Mouse (Mus musculus): ENCODE data around the gene Igdcc4. TPM values are rescaled to one million over a fixed set of nuclear protein-coding genes. Genes with fewer than 3 reads are reported as not detected.

Igdcc4 gene
- total RNA-seq, 2 experiments from 2014 or later = 20.5 to 26.1 TPM

DNA sequence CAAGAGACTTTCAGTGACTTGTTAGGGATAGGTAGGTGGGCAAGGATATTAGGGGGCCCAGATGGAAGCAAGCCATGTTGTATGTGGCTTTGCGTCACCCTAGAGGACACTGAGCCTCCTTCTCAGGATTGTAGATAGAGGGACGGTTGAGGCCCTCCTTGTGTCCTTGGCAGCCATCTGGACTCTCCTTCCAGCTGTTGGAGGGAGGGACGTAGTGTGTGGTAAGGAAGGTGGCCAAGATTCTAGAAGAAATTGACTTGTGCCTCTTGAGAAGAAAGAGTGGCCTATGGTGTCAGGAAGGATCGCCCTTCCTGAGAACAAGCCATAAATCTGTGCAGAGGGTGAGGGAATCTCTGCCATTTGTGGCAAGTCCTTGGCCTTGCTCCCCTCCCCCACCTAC, 5.5 kb downstream of the Igdcc4 start:
- intact Hi-C loops (cut with DNase I) = no loop called here
- DNase-seq (ENCODE audit: low spot score in 2 of 2) = no peak

DNA sequence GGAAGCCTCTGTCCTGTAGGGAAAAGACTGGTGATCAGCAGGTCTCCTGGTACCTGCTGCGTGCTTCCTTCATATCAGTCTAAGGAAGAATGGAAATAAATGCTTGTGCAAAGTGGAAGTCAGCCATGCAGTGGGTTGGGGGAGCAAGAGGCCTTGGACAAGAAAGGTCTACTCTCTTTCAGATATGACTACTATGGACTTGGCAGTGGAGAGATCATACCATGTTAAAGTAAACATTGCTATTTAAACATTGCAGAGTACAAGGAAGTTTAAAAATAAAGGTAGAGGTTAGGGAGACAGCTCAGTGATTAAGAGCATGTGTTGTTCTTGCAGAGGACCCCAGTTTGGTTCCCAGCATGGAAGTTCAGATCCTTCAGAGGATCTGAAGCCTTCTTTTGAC, 6.6 kb downstream of the Igdcc4 start:
- intact Hi-C loops (cut with DNase I) = no loop called here
- no peak for DNase-seq (ENCODE audit: low spot score in 2 of 2)

DNA sequence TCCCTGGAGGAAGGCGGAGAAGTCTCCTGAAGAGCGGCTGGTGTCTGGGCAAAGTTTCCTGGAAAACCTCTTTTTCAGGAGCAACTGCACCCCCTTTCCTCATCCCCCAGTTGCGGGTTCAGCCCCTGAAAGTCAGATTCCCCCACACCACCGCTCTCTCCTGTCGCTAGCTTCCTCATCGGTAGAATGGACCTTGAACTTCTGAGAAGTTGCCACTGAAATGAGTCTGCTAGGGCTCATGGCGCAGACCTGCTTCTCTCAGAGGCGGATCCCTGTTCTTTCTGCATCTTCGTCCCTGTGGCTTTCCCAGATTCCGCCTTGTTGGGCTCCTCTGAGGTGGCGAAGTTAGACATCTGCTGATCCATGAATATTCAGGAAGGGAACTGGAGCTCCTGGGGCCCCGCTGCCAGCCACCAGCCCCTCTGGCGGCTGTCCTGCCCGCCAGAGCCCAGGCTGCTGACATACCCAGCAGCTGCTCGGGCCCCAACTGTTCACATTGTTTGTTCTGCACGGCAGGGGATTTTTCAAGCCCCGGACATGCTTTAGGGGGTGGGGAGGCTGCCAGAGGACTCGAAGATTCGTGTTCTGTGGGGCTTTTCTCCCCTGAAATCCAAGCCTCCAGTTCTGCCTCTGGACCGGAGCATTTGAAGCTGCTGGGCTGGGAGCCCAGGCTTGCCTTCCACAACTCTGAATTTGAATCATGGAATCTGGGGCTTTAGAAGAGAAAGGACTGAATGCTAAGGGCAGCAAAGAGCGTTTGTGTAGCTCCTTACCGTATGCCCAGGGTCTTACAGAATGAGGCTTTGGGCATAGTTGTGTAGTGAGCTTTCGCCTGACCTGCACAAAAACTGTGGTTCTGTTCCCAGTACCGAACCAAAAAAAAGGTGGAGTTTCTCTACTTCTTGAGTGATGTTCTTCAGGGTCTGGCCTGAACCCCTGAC, 8.1 kb downstream of the Igdcc4 start:
- DNase-seq (ENCODE audit: low spot score in 2 of 2) = peak; percentile 49 to 57
- intact Hi-C loops (cut with DNase I) = no loop called here

DNA sequence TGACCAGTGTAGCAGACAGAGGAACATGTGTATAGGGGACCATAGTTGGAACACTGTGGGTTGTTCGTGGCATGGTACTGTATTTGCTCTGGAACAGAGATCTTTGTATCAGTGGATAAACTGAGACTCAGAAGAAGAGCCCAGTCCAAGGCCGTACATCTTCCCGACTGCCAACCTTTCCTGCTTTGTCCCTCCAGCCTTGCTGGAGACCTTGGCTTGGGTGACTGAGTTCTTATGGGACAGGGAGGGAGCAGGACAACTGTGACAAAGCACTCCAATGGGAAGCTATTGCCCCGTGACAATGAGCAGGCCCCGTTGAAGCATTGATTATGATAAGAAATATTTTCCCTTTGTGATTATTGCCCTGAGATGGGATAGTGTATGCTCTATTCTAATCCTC, 10.4 kb downstream of the Igdcc4 start:
- intact Hi-C loops (cut with DNase I) = no loop called here
- no peak for DNase-seq (ENCODE audit: low spot score in 2 of 2)

DNA sequence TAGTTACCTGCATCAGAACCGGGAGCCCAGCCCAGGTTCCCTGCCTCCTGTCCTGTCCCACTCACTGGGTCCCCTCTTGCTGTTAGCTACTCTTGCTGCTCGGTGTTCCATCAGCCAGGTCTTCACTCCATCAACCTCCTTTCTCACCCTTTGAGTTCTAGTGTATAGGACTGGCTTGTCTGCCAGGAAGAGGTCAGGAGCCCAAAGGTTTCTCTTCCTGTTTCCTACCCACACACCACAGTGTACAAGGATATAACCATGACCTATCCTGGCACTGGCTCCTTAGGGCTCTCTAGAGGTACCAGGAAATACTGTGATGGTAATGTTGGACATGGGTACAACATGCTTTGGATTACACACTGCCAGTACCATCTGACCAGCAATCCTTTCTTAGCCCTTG, 12.4 kb downstream of the Igdcc4 start:
- DNase-seq (ENCODE audit: low spot score in 2 of 2) = no peak
- intact Hi-C loops (cut with DNase I) = no loop called here

DNA sequence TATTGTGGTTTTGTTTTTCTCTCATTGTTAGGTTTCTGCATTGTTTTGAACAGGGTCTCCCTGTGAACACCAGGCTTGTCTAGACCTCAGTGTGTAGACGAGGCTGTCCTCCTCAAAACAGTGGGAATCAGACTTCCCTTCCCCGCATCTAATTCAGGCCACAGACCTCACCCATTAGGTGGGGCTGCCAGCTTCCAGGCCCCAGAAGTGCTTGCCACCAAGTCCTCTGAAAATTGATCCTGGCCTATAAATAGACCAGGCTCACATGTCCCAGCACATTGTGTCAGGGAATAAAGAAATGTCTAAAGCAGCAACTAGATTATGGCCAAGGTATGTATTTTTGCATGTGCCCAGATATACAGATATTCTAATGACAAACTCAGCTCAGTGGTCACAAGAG, 14.6 kb downstream of the Igdcc4 start:
- DNase-seq (ENCODE audit: low spot score in 2 of 2) = no peak
- intact Hi-C loops (cut with DNase I) = no loop called here

DNA sequence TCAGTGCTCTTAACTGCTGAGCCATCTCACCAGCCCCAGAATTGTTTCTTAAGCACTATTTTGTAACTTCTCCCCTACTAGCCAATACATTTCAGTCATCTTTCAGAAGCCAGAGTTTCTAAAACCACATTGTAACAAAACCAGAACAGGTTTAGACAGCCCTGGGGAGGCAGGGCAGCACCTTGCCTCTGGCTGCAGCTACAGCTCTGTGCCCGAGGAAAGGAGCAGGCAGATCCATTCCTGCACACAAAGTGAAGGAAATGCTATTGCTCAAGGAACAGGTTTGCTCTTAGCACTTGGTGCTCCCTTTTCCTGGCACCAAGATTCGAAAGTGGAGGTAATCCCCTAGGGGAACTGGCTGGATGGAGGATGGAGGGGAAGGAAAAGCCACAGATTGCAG, 16.2 kb downstream of the Igdcc4 start:
- intact Hi-C loops (cut with DNase I) = no loop called here
- no peak for DNase-seq (ENCODE audit: low spot score in 2 of 2)

DNA sequence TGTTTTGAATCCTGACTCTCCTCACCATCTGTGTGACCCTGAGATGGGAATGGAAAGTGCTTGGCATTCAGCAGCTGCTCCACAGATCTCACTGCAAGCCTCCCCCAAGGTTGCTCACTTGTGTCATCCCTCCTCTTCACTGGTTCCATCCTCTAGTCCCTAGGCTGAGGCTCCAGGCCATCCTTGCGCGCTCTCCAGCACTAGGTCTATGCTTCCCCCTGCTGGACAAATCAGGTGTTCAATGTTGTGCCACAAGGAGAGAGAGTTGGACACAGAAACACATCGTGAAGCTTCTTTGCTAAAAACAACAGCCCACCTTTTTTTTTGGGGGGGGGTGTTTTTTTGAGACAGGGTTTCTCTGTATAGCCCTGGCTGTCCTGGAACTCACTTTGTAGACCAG, 19.6 kb downstream of the Igdcc4 start:
- peak; percentile 81 to 84 for DNase-seq (ENCODE audit: low spot score in 2 of 2)
- intact Hi-C loops (cut with DNase I) = loop anchor here (5.0 kb wide), 1 partner anchor 39 kb away; no protein-coding TSS in a partner anchor

DNA sequence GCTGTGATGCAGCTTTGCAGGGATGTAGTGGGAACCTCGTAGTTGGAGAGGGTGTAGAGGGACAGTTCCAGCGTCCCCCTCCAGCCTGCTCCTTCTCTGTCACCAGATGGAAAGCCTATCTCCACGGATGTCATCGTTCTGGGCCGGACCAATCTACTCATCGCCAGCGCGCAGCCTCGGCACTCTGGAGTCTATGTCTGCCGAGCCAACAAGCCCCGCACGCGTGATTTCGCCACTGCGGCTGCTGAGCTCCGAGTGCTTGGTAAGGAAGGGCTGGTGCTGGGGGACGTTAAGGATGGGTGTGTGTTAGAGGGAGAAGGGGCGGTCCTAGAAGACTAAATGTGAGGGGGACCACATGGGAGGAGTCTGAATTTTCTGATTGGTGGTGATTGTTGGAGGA, 21.3 kb downstream of the Igdcc4 start:
- DNase-seq (ENCODE audit: low spot score in 2 of 2) = peak; percentile 80 to 88
- intact Hi-C loops (cut with DNase I) = loop anchor here (5.0 kb wide), 1 partner anchor 40 kb away; no protein-coding TSS in a partner anchor

DNA sequence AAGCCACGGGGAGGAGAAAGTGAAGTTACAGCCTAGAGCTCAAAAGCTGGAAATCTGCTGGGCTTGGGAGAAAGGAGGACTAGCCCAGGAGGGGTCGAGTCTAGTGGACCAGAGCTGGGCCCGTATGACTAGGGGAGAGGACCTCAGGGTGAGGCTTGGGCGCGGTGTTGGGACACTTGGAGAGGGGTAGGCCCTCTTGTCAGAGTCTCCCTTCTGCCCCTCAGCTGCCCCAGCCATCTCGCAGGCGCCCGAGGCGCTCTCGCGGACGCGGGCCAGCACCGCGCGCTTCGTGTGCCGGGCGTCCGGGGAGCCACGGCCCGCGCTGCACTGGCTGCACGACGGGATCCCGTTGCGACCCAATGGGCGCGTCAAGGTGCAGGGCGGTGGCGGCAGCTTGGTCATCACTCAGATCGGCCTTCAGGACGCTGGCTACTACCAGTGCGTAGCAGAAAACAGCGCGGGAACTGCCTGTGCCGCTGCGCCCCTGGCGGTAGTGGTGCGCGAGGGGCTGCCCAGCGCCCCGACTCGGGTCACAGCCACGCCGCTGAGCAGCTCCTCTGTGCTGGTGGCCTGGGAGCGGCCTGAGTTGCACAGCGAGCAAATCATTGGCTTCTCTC, 22.4 kb downstream of the Igdcc4 start:
- DNase-seq (ENCODE audit: low spot score in 2 of 2) = peak; percentile 37 to 43
- intact Hi-C loops (cut with DNase I) = loop anchor here (5.0 kb wide), 1 partner anchor 41 kb away; no protein-coding TSS in a partner anchor

DNA sequence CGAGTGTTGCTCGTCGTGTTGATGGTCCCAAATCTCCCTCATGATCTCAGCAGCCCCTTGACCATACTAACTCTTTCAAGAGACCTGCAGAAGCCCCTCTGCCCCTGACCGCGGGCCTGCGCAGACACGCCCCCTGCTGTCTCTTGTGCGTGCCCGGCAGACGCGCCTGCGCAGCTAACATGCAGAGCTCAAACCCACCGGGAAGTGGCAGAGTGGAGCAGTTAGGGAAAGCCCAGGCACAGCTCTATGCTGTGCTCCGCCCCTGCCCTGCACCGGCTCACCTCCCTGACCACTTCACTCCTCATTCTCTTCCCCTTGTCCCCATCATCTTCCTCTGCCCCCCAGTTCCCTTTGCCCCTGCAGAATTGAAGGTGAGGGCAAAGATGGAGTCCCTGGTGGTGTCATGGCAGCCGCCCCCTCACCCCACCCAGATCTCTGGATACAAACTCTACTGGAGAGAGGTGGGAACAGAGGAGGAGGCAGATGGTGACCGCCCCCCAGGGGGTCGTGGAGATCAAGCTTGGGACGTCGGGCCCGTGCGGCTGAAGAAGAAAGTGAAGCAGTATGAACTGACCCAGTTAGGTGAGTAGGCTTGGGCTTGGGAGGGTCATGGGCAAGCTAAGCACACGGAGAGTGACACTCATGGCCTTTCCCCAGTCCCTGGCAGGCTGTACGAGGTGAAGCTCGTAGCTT, 27.0 kb downstream of the Igdcc4 start:
- intact Hi-C loops (cut with DNase I) = no loop called here
- DNase-seq (ENCODE audit: low spot score in 2 of 2) = no peak

DNA sequence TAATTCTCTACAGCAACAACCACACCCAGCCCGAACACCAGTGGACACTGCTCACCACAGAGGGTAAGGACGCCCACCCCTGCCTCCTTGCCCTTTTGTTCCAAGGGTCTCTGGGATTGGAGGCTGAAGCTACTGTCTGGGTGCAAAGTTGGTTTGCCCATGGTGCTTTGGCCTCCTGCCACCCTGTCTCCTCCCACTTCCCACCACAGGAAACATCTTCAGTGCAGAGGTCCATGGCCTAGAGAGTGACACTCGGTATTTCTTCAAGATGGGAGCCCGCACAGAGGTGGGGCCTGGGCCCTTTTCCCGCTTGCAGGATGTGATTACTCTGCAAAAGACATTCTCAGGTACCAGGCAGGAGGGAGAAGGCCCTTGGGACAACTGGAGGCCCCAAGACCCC, 30.4 kb downstream of the Igdcc4 start:
- intact Hi-C loops (cut with DNase I) = loop anchor here (2.0 to 5.0 kb wide), 2 partner anchors 36 to 57 kb away; no protein-coding TSS in a partner anchor
- no peak for DNase-seq (ENCODE audit: low spot score in 2 of 2)

DNA sequence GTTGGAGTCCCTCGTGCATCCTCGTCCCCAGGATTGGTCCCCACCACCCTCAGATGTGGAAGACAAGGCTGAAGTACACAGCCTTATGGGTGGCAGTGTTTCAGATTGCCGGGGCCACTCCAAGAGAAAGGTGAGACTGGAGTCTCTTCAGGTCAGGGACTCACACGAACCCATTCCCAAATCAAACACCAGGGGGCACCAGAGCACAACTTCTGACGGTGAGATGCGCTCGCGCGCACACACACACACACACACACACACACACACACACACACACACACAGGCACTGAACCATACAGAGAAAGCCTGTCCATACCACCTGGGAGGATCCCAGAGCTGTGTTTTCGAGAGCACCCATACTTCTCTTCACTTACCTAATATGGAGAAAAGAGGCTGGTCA, 32.5 kb downstream of the Igdcc4 start:
- peak; percentile 80 to 86 for DNase-seq (ENCODE audit: low spot score in 2 of 2)
- intact Hi-C loops (cut with DNase I) = loop anchor here (2.0 to 5.0 kb wide), 2 partner anchors 34 to 55 kb away; no protein-coding TSS in a partner anchor

DNA sequence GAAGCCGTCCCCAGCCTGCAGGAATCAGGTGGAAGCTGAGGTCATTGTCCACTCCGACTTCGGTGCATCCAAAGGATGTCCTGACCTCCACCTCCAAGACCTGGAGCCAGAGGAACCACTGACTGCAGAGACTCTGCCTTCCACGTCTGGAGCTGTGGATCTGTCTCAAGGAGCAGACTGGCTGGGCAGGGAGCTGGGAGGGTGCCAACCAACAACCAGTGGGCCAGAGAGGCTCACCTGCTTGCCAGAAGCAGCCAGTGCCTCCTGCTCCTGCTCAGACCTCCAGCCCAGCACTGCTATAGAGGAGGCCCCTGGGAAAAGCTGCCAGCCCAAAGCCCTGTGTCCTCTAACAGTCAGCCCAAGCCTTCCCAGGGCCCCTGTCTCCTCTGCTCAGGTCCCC, 33.8 kb downstream of the Igdcc4 start:
- no peak for DNase-seq (ENCODE audit: low spot score in 2 of 2)
- intact Hi-C loops (cut with DNase I) = no loop called here

DNA sequence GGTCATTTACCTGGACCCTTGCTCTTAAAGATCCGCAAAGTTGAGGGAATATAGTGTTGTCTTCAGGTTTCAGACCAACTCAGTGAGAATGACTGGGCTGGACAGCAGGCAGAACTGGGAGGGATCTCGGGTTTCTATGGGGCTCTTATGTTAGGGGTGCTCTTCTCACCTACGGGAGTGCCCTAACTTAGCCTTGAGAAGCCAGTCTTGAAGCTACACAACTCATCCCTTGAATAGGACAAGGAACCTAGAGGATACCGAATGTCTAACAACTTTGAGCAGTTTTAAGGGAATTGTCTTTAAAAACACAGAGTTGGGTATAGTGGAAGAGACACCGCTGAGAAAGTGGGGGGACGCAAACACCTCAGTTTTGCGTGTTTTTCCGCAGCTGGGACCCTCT, 39.2 kb downstream of the Igdcc4 start:
- intact Hi-C loops (cut with DNase I) = loop anchor here (2.0 to 5.0 kb wide), 3 partner anchors 37 to 142 kb away; no protein-coding TSS in a partner anchor
- DNase-seq (ENCODE audit: low spot score in 2 of 2) = no peak

DNA sequence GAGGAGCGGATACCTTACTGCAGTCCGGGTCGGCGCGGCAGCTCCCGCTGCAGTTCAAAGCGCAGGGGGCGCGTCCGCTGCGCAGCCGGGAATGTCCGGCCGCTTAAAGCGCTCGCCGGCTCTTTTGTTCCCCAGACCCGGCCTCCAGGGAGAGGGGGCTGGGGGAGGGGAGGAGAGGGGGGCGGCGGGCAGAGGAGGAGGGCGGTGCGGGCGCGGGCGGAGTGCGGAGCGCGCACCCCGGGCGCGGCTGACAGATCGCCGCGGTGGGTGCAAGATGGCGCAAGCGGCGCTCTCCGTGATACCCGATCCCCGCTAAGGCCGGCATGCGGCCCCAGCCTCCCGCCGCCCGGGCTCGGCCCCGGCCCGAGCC, 39.6 kb downstream of the Igdcc4 start, which contains the start of gene Igdcc3:
Igdcc3 (plus strand) TSS at position 254 of the 370 bp plus-strand sequence.
- intact Hi-C loops (cut with DNase I) = loop anchor here (2.0 to 5.0 kb wide), 3 partner anchors 36 to 141 kb away; no protein-coding TSS in a partner anchor
- peak in 1 of 2 experiments; percentile 46 for DNase-seq (ENCODE audit: low spot score in 2 of 2)

DNA sequence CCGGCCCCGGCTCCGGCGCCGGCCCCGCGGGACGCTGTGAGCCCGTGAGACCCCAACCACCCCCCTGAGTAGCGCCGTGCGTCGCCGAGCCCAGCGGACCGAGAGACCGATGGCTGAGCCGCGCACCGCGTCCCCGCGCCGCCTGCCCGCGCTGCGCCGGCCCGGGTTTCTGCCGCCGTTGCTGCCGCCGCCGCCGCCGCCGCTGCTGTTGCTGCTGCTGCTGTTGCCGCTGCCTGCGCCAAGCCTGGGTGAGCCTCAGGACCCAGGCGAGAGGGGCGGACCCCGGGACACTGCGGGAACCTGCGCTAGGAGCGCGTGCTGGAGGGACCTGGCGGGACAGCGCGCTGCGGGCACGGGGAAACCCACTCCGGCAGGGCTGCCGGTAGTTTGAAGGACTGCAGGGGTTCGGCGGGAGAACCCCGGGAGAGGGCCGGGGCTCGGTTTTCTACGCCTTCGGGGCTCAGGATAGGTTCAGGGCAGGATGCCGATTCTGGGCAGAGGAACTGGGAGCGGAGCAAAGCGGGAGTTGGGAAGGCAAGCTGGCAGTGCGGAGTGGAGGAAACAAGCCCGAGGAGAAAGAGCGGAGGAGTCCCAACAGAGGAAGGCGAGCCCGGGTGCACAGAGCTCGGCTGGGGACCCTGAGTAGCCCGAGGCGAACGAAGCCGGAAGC, 40.2 kb downstream of the Igdcc4 start:
- intact Hi-C loops (cut with DNase I) = loop anchor here (2.0 to 5.0 kb wide), 3 partner anchors 36 to 141 kb away; no protein-coding TSS in a partner anchor

DNA sequence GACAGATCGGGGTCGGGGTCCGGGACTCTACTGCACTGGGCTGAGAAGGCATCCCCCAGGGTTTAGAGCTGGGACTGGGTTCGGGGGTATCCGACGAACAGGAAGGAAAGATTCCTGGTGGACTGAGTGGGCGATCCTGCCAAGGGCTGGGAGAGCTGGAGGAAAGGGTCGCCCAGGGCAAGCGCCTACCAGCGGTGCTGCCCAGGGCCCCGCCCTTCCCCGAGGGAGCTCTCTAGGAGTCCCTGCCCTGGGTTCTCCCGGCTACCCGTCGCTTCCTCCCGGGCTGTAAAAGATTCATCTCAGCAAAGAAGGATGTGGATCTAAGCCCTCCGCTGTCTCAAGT, 40.7 kb downstream of the Igdcc4 start:
- DNase-seq (ENCODE audit: low spot score in 2 of 2) = no peak
- intact Hi-C loops (cut with DNase I) = loop anchor here (2.0 to 5.0 kb wide), 4 partner anchors 21 to 140 kb away; no protein-coding TSS in a partner anchor

More for the DNA sequence above, 40.2 kb downstream of the Igdcc4 start:
- DNase-seq (ENCODE audit: low spot score in 2 of 2) = peak in 1 of 2 experiments; percentile 47

DNA sequence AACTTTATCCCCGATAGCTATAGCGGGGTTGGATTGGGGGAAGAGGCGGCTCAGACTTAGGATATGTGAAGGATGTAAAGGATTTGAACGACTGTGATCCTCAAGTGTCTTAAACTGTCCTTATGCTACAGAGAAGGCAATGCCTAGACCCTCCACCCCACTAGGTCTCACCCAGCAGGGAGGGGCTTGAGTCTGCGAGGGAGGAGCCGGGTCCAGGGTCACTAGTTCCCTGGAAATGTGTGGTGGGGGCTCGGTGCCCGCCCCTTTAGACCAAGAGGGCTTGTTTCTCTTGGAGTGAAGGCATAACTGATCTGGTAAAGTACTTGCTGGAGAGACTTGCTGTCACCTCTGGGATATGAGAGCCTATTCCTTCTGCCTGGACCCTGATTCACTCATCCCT, 41.1 kb downstream of the Igdcc4 start:
- DNase-seq (ENCODE audit: low spot score in 2 of 2) = no peak
- intact Hi-C loops (cut with DNase I) = loop anchor here (2.0 to 5.0 kb wide), 3 partner anchors 20 to 140 kb away; no protein-coding TSS in a partner anchor

Data from left cerebral cortex, postnatal 14 days (tissue).